Mouse (Mus musculus): Measurements from ENCODE around the gene Olfr1263. TPM values are rescaled to one million over a fixed set of nuclear protein-coding genes. Genes with fewer than 3 reads are reported as not detected.

Olfr1263 gene
- polyA plus RNA-seq, 1 experiment from 2014 or later, result not detected

Other genes with a start within 250 kb of the Olfr1263 start
- gene Olfr1254, start 218.5 kb upstream of the Olfr1263 start, polyA plus RNA-seq (2014; fragmentation: Nextera tagmentation; extraction: Ambion mirVana), result not detected in 2 replicates
- gene Olfr1255, start 200.1 kb upstream of the Olfr1263 start, polyA plus RNA-seq (2014; fragmentation: Nextera tagmentation; extraction: Ambion mirVana), result not detected in 2 replicates
- not detected in 2 replicates for gene Olfr1256, start 170.6 kb upstream of the Olfr1263 start, polyA plus RNA-seq (2014; fragmentation: Nextera tagmentation; extraction: Ambion mirVana)
- 0.21 and 0.23 TPM in 2 replicates for gene Olfr48, start 163.9 kb upstream of the Olfr1263 start, polyA plus RNA-seq (2014; fragmentation: Nextera tagmentation; extraction: Ambion mirVana)
- not detected in 2 replicates for gene Olfr1257, start 133.7 kb upstream of the Olfr1263 start, polyA plus RNA-seq (2014; fragmentation: Nextera tagmentation; extraction: Ambion mirVana)
- not detected in 2 replicates for gene Olfr1258, start 84.8 kb upstream of the Olfr1263 start, polyA plus RNA-seq (2014; fragmentation: Nextera tagmentation; extraction: Ambion mirVana)
- gene Olfr1259, start 63.5 kb upstream of the Olfr1263 start, polyA plus RNA-seq (2014; fragmentation: Nextera tagmentation; extraction: Ambion mirVana), result not detected in 2 replicates
- not detected in 2 replicates for gene Olfr1260, start 37.8 kb upstream of the Olfr1263 start, polyA plus RNA-seq (2014; fragmentation: Nextera tagmentation; extraction: Ambion mirVana)
- gene Olfr1261, start 20.9 kb upstream of the Olfr1263 start, polyA plus RNA-seq (2014; fragmentation: Nextera tagmentation; extraction: Ambion mirVana), result not detected in 2 replicates
- not detected in 2 replicates for gene Olfr1262, start 12.0 kb upstream of the Olfr1263 start, polyA plus RNA-seq (2014; fragmentation: Nextera tagmentation; extraction: Ambion mirVana)
- not detected in 2 replicates for gene Olfr1264, start 13.4 kb downstream of the Olfr1263 start, polyA plus RNA-seq (2014; fragmentation: Nextera tagmentation; extraction: Ambion mirVana)
- gene Olfr1265, start 23.2 kb downstream of the Olfr1263 start, polyA plus RNA-seq (2014; fragmentation: Nextera tagmentation; extraction: Ambion mirVana), result not detected in 2 replicates
- gene Olfr140, start 51.5 kb downstream of the Olfr1263 start, polyA plus RNA-seq (2014; fragmentation: Nextera tagmentation; extraction: Ambion mirVana), result not detected in 2 replicates
- gene Olfr1269, start 109.3 kb downstream of the Olfr1263 start, polyA plus RNA-seq (2014; fragmentation: Nextera tagmentation; extraction: Ambion mirVana), result not detected in 2 replicates
- gene Olfr32, start 130.2 kb downstream of the Olfr1263 start, polyA plus RNA-seq (2014; fragmentation: Nextera tagmentation; extraction: Ambion mirVana), result not detected in 2 replicates
- not detected in 2 replicates for gene Olfr1270, start 141.0 kb downstream of the Olfr1263 start, polyA plus RNA-seq (2014; fragmentation: Nextera tagmentation; extraction: Ambion mirVana)
- gene Olfr1506, start 212.4 kb downstream of the Olfr1263 start, polyA plus RNA-seq (2014; fragmentation: Nextera tagmentation; extraction: Ambion mirVana), result not detected in 2 replicates
- not detected in 2 replicates for gene Olfr142, start 245.5 kb downstream of the Olfr1263 start, polyA plus RNA-seq (2014; fragmentation: Nextera tagmentation; extraction: Ambion mirVana)